Mouse (Mus musculus): Measurements from ENCODE around the gene Trim15. TPM values are rescaled to one million over a fixed set of nuclear protein-coding genes. Genes with fewer than 3 reads are reported as not detected.

Trim15 gene
- total and polyA plus RNA-seq, 3 experiments, result 0.07 TPM; not detected in 2

DNA sequence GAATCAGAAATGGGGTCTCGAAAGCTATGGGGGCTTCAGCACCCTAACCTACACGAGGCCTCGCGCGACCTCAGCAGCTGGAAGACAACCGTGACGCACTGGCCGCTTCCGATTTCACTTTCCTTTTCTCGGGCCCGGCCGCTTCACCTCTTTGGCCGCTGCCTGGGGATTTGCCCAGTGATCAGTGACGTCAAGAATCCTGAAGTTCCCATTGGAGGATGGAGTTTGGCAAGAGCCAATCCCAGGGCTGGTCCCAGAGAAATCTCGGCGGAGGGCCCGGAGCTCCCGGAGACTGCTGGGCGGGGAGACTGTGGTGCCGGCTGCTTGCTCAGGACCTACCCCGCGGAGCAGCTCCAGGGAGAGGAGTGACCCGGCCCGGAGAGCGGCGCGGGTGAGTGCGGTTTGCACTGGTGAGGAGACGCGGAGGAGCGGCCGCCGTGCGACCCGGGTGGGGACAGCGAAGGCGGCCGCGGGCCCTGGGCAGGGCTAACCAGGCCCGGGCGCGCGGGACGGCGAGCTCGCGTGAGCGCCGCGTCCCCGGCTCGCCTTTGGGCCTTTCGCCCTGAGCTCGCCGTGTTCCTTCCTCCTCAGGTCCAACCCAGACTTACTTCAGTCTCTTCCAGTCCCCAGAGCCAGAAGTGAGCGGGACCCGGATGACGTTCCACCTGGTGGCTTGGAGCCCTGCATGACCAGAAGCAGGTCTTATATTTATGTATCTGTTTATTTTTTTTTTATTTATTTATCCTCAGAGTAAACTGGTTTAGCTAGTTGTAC lies 29.9 kb downstream of the Trim15 start, which contains the start of gene Trim26 (continued):
- peak; percentile 88; the same call in 1 of the 2 replicates for TF ChIP-seq UBTF (IDR thresholded peaks at IDR 0.05; ENCODE audit: borderline replicate concordance, insufficient read depth, low read depth, low read length)

DNA sequence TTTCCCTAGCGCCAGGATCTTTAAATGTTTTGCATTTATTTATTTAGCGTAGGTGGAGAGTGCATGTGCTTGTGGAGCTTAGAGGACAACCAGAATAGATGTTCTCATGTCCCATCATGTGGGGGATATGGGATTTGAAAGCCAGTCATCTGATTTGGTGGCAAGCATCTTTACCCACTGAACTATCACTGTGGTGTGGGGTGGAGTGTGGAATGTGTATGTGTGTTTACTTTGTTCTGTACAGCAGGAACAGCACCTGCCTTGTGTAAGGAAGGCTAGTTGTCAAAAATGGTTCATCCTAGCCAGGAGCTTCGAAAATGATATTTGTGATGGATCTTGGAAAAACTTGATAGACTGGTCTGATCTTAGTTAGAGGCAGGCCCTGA lies 30.6 kb downstream of the Trim15 start:
- Histone ChIP-seq H3K4me3 (ENCODE audit: control insufficient read depth in 1 of 2, insufficient read depth in 1 of 2, low read depth in 2 of 2, low read length in 2 of 2) (peak overlapping the region; percentile 58 to 90), H3K9me3 (replicated peaks; ENCODE audit: insufficient read depth, low read length) (no peaks in the 10 kb centered on the region), H3K79me2 (ENCODE audit: control insufficient read depth, insufficient read depth, low read length, poor library complexity) (no peaks in the 10 kb centered on the region), H3K4me1 (ENCODE audit: control insufficient read depth in 1 of 2, insufficient read depth in 2 of 2, low read length in 2 of 2) (peaks cover 6 to 10% of the 10 kb centered on the region in 2 experiments; a peak in 3 of 4 replicates), H3K36me3 (ENCODE audit: control insufficient read depth in 1 of 2, insufficient read depth in 2 of 2, low read length in 2 of 2) (peaks cover 0 to 3% of the 10 kb centered on the region in 2 experiments; a peak in 2 of 4 replicates), H3K27me3 (ENCODE audit: control insufficient read depth in 1 of 2, insufficient read depth in 2 of 2, low read length in 2 of 2) (peaks cover 7 to 9% of the 10 kb centered on the region in 2 experiments), H3K27ac (ENCODE audit: control insufficient read depth, low read depth, low read length) (no peak overlapping the region), H3K9ac (ENCODE audit: control insufficient read depth, low read depth, low read length, poor library complexity, severe bottlenecking) (peak overlapping the region; percentile 55)
- DNase-seq (ENCODE audit: low read depth, low spot score), result no peak
- TF ChIP-seq ZNF384 (IDR thresholded peaks at IDR 0.05; ENCODE audit: low read depth, low read length) (no peak), GATA1 (IDR thresholded peaks at IDR 0.05; ENCODE audit: low read depth, low read length) (no peak), TAL1 (IDR thresholded peaks at IDR 0.05; ENCODE audit: low read length) (no peak), NELFE (IDR thresholded peaks at IDR 0.05; ENCODE audit: low read depth, low read length) (no peak), GABPA (IDR thresholded peaks at IDR 0.05; ENCODE audit: low read depth, low read length) (no peak), MXI1 (IDR thresholded peaks at IDR 0.05; ENCODE audit: low read depth, low read length) (peak; percentile 24; the same call in 1 of the 2 replicates)

- Histone ChIP-seq H3K36me3 (ENCODE audit: control insufficient read depth in 1 of 2, insufficient read depth in 2 of 2, low read length in 2 of 2) (peaks cover 0 to 3% of the 10 kb centered on the region in 2 experiments; a peak in 2 of 4 replicates), H3K79me2 (ENCODE audit: control insufficient read depth, insufficient read depth, low read length, poor library complexity) (no peaks in the 10 kb centered on the region), H3K27ac (ENCODE audit: control insufficient read depth, low read depth, low read length) (no peak overlapping the region), H3K4me1 (ENCODE audit: control insufficient read depth in 1 of 2, insufficient read depth in 2 of 2, low read length in 2 of 2) (peaks cover 6 to 10% of the 10 kb centered on the region in 2 experiments; a peak in 3 of 4 replicates), H3K9ac (ENCODE audit: control insufficient read depth, low read depth, low read length, poor library complexity, severe bottlenecking) (peak overlapping the region; percentile 55; the same call in 1 of the 2 replicates), H3K27me3 (ENCODE audit: control insufficient read depth in 1 of 2, insufficient read depth in 2 of 2, low read length in 2 of 2) (peaks cover 9 to 10% of the 10 kb centered on the region in 2 experiments), H3K9me3 (replicated peaks; ENCODE audit: insufficient read depth, low read length) (no peaks in the 10 kb centered on the region), H3K4me3 (ENCODE audit: control insufficient read depth in 1 of 2, insufficient read depth in 1 of 2, low read depth in 2 of 2, low read length in 2 of 2) (peak overlapping the region; percentile 58 to 90; a peak in 3 of 4 replicates)
- no peak for TF ChIP-seq GATA1 (IDR thresholded peaks at IDR 0.05; ENCODE audit: low read depth, low read length)
- no peak for TF ChIP-seq USF1 (IDR thresholded peaks at IDR 0.05; ENCODE audit: low read depth, low read length)
- TF ChIP-seq CHD1 (IDR thresholded peaks at IDR 0.05; ENCODE audit: low read depth, low read length), result no peak
- TF ChIP-seq NRF1 (IDR thresholded peaks at IDR 0.05; ENCODE audit: insufficient read depth, low read depth, low read length, poor library complexity, severe bottlenecking), result no peak
- TF ChIP-seq BHLHE40 (IDR thresholded peaks at IDR 0.05; ENCODE audit: borderline replicate concordance, low read depth, low read length), result no peak
- no peak for TF ChIP-seq TCF12 (IDR thresholded peaks at IDR 0.05; ENCODE audit: low read depth, low read length)
- no peak for TF ChIP-seq TAL1 (IDR thresholded peaks at IDR 0.05; ENCODE audit: low read length)
- no peak for TF ChIP-seq UBTF (IDR thresholded peaks at IDR 0.05; ENCODE audit: borderline replicate concordance, insufficient read depth, low read depth, low read length)
- TF ChIP-seq ETS1 (IDR thresholded peaks at IDR 0.05; ENCODE audit: low read depth, low read length), result no peak
- no peak for TF ChIP-seq ELF1 (IDR thresholded peaks at IDR 0.05; ENCODE audit: low read depth, low read length)
- TF ChIP-seq MYB (IDR thresholded peaks at IDR 0.05; ENCODE audit: low read depth, low read length), result no peak
- no peak for TF ChIP-seq KAT2A (conservative IDR thresholded peaks at IDR 0.05; ENCODE audit: low read depth, low read length)
- no peak for TF ChIP-seq ZC3H11A (IDR thresholded peaks at IDR 0.05; ENCODE audit: low read depth, low read length)
- TF ChIP-seq MYC (IDR thresholded peaks at IDR 0.05; ENCODE audit: low read depth, low read length), result no peak
- no peak for TF ChIP-seq CTCF (IDR thresholded peaks at IDR 0.05 in 2 of 3, conservative IDR thresholded peaks at IDR 0.05 in 1 of 3; ENCODE audit: control insufficient read depth in 1 of 3, insufficient read depth in 1 of 3, low read depth in 2 of 3, low read length in 3 of 3, poor library complexity in 1 of 3, severe bottlenecking in 1 of 3)
- no peak for TF ChIP-seq POLR2AphosphoS2 (IDR thresholded peaks at IDR 0.05; ENCODE audit: low read length)
- TF ChIP-seq SIN3A (IDR thresholded peaks at IDR 0.05; ENCODE audit: low read length), result no peak
- TF ChIP-seq GABPA (IDR thresholded peaks at IDR 0.05; ENCODE audit: low read depth, low read length), result no peak
- peak; percentile 68 for DNase-seq (ENCODE audit: low read depth, low spot score)
Measured at GRCm38 (mm10) chr17:36835591-36836426, 31.2 kb downstream of the Trim15 start.
